Mouse (Mus musculus): ENCODE data around the gene Stx8.
A peak's percentile ranks its signal among the peaks of the same experiment; 100 is the strongest.

Gene Stx8

DNA sequence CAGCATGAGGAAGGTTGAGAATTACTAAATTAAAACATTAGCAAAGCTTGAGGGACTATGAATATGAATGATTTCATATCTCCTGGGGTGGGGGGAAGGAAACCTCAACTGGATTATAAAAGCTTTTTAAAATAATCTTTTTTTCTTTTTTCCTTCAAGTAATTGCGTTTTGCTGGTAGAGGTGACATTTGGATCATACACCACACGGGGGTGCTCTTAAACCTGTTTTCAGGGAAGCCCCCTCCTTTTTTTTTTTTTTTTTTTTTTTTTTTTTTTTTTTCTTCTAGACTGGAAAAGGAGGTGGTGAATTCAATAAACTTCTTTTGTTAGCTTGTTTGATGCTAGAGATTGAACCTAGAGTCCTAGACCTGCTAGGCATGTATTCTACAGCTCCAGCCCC lies 9.3 kb downstream of the Stx8 start:
- DNase-seq (ENCODE audit: low spot score) = no peak

DNA sequence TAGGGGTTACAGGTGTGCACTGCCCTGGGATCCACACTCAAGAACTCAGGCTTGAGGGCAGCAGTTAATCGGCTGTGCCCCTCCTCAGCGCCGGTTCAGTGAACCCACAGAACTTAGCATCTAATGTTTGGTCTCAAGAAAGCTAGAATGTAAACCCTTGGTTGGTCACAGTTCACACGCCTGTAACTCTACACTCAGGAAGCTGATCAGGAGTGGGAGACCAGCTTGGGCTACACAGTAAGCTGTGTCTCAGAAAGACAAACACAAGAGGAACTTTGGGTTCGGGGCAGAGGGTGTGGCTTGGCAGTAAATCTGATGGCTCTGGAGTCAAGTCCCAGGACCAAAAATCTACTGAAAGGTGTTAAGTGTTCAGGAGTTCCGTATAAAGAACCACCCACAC lies 17.6 kb downstream of the Stx8 start:
- no peak for DNase-seq (ENCODE audit: low spot score)

DNA sequence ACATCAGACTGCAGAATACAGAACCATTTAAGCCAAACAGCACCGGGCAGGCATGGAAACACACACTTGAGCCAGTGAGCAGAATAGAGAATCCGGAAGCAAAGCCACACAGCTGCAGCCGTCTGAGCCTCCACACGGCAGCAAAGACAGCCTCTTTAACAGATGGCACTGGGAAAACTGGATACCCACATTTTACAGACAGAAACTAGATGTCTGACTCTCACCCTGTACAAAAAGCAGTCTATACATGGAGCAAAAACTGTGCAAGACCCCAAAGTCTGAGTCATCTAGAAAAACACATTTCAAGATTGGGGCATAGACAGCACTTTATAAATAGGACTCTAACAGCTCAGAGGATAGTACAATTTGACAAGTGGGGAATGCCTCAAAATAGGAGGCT lies 25.2 kb downstream of the Stx8 start:
- DNase-seq (ENCODE audit: low spot score) = no peak

DNA sequence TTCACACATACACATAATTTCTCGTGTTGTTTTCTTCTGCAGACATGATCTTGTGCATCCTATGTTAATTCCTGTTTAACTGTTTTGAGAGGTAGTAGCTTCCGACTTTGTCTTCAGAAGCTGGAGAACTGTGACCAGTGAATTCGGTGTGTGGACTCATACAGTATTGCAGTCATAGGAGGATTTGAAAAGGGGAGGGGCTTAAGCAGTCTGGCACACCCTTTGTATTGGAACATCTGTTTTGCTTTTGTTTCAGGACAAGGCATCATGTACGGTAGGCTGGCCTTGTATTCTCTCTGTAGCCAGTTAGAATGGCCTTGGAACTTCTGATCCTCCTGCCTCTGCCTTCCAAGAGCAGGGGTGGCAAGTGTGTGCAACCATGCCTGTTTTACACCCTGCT lies 30.0 kb downstream of the Stx8 start:
- DNase-seq (ENCODE audit: low spot score) = no peak

DNA sequence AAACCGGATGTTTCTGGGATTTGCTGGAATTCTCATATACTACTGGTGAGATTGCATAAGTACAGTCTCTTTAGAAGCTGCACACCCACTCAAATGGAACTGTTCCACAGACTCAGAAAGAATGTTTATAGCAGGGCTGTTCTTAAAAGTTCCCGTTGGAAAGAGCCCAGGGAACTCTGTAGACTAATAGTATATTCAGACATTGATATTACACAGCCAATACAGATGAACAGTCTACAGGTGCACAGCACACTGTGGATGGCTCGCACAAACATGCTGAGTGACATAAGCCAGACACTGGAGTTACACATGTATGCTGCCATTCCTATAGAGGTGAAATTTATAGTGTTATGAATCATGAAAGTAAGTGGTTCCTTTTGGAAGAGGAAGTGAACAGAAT lies 32.9 kb downstream of the Stx8 start:
- DNase-seq (ENCODE audit: low spot score) = no peak

DNA sequence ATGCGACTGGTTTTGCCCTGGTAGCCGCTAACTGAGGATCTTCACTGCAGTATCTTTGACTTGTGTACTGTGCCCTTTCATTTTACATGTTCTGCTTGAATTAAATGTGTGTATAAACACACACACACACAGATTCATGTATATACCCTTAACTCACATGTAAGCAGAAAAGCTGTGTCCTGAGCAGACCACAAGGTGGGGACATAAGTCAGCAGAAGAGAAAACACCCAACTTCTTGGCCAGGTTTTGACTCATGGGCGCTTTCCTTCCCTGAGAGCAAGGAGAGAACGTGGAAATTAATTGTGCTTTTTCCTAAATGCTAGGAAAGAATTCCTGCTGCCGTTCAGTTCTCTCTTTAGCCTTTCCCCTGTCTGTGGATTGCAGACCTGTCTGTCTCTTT lies 33.6 kb downstream of the Stx8 start:
- DNase-seq (ENCODE audit: low spot score) = no peak

DNA sequence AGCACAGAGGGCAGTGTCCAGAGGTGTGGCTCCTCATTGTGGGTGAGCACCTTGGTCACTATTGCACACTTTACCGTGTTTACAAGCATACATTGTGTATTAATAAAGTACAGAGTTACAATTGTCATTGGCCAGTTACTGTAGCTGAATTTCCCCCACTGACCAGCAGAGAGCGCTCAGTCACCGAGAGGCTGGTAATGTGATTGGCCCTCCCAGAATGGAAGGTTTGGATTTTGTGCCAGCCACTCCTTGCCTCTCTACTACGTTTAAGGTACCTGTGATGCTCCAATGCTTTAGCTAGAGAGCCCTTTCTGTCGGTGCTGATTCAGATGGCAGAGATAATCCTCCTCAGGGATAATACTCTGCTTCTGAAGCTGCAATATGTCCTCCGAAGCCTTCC lies 38.2 kb downstream of the Stx8 start:
- DNase-seq (ENCODE audit: low spot score) = peak; percentile 12

DNA sequence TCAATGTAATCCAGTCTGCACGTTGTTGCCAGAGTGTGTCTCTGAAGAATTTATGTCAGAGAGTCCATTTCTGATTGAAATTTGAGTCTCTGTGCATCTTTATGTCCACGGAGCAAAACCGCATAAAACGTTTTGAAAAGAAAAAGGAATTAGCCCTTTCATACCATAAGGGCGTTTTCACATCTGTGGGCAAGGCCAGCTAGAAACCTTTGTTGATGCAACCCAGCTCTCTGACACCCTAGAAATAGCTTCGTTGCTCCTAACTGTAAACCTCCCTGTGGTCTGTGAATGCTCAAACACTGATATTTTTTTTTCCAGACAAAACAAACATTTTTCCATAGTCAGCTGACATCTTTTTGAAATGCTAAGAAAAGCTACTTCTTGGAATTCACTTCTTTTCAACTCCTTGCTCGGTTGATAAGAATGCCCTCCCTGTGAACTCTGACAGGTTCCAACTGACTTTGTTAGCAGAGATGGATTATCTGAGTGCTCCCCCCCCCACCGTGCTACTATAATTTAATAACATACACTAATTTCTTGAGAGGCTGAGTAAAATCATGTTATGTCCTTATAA lies 40.3 kb downstream of the Stx8 start:
- no peak for DNase-seq (ENCODE audit: low spot score)

DNA sequence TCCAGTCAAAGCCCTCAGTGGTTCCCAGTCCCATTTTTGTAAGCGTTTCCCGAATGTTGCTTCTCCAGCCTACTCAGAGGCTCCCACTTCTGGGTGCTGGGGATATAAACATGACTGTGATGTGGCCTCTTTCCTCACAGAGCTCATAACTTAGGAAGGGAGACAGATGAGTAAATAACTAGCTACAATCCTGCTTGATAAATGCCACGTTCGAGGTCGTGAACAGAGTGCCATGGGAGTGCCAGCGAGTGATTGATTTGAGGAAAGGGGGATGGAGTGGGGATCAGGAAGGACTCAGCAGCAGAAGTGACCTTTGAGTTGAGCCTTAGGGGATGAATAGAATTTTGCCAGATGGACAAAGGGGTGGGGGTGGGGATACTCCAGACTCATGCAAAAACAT lies 41.7 kb downstream of the Stx8 start:
- DNase-seq (ENCODE audit: low spot score) = no peak

DNA sequence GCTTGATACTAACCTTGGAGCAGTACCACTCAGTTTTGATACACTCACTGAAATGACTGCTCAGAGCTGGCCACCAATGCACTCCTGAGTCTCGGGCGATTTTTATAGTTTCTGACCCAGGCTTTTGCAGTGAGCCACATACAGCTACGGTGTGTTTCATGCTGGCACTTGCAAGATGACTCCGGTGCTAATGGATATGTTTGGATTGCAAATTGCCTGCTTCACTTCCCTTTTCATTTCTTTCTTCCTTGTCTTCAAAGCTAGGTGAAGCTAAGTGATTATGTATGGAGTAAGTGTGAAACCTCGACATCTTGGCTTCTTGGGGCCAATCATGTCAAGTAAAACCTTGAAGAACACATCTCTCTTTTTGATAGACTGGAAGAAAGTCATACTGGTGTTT lies 43.4 kb downstream of the Stx8 start:
- no peak for DNase-seq (ENCODE audit: low spot score)

DNA sequence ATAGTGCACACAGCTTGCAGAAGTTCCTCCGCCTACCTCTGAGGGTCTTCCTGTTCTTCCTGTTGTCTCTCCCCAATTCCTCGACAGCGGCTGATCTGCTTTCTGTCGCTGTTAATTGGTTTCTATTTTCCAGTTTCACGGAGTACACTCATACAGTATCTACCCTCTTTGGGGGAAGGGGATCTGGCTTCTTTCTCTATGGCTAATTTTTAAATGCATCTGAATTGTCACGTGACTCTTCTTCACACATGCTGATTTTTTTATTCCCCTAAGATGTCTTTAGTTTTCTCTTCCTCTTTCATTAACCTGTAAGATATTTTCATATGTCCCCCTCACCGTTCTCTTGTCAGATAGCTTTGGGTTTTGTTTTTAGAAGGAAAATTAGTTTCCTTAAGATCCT lies 46.2 kb downstream of the Stx8 start:
- no peak for DNase-seq (ENCODE audit: low spot score)

DNA sequence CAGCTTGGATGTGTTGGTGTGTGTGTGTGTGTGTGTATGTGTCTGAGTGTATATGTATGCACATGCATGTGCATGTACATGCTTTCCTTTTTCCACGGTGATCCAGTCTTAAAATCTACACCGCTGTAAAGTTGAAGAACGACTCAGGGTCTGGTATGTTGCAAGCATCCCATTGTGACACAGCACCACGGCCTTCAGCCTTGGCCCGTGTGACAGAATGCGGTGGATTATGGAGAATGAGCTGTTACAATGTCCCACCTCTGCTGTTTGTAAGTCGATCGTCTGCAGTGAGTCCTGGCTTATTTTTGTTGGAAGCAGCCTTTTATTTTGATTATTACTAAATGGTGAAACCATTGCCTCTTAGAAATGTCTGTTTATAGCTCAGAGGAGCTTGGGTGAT lies 52.2 kb downstream of the Stx8 start:
- DNase-seq (ENCODE audit: low spot score) = no peak

DNA sequence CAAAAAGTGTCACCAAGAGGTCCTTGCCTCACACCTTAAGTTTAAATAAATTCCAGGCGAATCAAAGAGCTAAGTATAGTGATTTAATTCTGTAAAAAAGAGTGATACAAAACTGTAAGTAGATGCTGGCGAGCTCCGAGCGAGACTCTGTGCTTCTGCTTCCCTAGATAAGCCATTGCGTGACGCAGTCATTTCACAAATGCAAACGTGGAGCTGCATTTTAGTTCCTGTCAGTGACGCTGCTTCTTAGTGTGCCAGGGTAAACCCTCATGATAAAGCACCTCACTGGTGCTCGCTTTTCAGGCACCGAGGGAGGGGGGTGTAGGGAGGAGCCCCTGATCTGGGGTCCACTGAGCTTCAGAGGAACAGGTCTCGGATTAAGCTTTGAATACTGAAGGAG lies 53.2 kb downstream of the Stx8 start:
- no peak for DNase-seq (ENCODE audit: low spot score)

DNA sequence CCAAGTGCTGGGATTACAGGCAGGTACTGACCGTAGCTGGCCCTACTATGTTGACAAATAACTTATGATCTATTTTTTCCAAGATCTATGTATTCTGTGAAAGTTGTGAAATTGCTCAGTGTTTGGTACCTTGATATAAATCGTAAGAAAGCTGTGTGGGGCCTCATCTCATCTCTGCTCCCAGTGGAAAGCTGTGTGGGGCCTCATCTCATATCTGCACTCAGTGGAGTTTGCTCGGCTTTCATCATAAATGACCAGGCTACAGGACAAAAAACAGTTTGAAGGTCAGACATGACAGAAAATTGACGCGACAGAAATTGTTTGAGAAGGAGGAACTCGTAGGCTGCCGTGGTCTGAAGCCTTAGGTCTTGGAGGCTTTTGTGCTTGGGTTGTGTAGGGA lies 56.0 kb downstream of the Stx8 start:
- no peak for DNase-seq (ENCODE audit: low spot score)

DNA sequence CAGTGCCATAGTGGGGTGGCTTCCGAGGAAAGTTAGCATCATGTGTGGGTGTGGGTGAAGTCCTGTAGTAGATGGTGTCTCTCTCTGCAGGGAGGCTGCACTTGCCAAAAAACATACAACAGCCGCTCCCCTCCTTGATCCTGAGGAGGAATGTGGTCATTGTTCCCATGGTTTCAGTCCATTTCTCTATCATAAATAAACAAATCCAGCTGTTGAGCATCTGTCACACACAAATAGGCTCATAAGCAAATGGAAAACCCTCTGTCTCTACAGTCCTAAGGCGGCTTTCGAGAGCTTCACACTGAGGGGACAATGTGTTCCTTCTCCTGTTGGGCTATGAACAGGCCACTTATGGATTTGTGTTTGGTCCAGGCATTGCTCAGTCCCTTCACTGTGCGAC lies 56.9 kb downstream of the Stx8 start:
- no peak for DNase-seq (ENCODE audit: low spot score)

DNA sequence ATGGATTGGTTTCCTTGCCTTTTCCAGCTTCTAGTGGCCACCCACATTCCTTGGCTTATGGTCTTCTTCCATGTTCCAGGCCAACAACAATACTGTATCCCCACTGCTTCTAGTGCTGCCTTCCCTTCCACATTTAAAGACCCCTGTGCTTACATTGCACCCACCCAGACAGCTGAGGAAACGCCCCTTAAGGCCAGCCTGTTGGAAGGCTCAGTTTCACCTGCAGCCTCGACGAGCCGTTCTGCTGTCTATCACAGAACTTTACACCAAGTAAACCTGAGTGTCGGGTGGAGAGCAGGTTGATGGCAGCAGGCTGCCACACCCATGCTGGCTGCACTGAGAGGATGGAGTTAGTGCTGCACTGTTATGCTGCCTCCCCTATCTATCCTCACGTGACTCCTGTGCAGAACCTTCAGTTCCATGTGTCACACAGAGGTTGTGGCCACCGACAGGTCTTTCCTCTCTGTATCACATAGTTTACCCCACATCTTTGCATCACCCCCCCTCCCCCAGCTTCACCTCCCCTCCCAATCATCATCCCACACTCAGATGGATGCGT lies 57.9 kb downstream of the Stx8 start:
- DNase-seq (ENCODE audit: low spot score) = no peak

DNA sequence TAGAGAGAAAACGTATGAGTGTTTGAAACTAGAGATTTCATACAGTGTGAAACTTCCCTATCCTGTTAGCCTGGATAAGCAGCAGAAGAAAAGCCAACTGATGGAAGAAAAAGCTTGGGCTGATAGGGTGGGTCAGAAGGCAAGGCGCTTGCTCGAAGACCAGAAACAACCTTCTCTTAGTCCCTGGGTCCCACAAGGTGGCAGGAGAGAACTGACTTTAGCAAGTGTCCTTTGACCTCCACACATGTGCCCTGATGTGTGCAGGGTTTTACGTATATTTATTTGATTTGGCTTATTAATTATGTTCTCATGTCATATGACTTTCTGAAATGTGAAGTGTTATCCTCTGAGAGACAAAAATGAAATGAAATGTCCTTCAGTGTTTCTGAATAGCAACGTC lies 60.6 kb downstream of the Stx8 start:
- no peak for DNase-seq (ENCODE audit: low spot score)

DNA sequence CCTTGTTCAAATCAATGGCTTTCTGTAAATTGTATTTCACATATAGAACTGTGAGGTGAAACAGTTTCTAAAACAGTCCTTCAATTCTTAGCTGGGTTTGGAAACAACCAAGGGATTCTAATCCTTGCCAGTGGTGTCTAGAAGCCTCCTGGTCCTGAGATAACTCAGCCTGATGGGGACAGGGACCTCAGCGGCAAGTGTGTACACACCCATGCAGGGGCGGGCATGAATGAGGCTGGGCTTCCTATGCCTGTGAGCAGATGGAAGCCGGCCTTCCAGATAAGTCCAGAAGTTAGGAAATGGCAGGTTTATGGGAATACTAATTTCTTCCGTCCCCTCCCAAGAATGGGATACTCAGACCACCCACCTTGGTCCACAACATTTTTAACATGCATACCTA lies 63.1 kb downstream of the Stx8 start:
- DNase-seq (ENCODE audit: low spot score) = no peak

DNA sequence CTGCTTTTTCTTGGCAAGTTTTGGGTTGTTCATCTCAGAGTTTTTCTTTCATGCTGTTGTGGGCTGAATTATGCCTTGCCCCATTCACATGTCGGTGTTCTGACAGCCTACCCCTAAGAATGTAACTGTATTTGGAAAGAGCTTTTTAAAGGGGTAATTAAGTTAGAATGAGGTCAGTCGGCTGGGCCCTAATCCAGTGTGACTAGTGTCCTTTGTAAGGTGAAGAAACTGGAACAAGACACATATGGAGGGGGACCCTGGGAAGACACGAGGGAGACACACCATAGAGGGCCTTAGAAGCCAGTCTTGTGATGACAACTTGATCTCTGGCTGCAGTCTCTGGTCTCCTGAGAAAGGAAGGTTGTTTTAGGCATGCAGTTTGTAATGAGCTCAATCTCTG lies 63.9 kb downstream of the Stx8 start:
- no peak for DNase-seq (ENCODE audit: low spot score)

DNA sequence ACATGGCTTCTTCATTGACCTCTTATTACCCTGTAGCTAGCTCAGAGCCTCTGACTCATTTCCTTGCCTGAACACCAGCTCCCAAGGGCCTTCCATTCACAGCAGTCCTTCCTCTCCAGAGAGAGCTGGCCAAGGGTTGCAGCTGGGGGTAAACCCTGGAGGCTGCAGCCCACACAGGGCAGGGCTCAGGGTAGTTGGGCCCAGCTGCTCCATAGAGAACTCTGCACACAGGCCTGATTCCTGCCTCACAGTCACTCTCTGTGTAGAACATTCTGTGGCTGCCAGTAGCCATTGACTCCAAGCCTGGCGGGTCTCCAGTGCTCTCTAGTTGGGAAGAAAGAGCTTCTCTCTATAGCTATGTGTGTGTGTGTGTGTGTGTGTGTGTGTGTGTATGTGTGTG lies 64.8 kb downstream of the Stx8 start:
- DNase-seq (ENCODE audit: low spot score) = no peak

DNA sequence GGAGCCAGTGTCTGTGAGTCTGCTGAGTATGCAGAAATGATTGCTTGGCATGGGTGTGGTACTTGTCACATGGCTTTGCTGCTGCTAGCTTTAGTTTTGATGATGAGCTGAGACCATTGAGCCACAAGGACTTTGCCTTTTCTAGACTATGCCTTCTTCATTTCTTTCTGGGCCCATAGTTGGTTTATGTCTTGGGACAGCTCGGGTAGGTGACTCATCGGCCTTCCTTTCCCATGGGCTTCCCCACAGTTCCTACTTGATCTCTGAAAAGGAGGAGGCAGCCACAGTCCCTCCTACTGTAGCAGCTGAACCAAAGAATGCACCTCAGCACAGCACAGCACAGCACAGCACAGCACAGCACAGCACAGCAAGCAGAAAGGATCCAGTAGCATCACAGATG lies 66.5 kb downstream of the Stx8 start:
- no peak for DNase-seq (ENCODE audit: low spot score)

DNA sequence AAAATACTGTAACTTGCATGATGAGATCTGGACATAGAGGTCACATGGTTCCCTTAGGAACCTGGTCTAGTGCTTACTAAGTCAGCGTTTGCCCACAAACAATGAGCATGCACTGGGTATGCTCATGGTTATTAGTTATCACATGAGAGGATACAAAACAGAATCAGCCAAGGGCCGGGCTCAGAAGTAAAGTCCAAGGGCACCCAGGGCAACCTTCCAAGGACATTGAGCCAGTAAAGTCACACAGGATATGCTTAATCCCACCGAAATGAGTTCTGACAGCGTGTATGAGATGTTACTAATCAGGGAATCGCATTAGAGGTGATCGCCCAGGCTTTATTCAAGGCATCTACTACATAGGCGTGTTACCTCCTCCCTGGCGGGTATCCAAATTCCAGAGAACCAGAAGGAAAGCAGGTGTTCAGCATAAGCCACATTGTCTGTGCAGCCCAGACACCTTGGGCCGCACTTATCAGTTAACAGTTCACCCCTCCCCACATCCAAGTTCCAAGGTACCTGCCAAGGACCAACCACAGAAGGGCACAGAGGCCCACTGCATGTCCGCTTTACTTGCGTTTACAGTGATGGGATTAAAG lies 67.4 kb downstream of the Stx8 start:
- DNase-seq (ENCODE audit: low spot score) = no peak

DNA sequence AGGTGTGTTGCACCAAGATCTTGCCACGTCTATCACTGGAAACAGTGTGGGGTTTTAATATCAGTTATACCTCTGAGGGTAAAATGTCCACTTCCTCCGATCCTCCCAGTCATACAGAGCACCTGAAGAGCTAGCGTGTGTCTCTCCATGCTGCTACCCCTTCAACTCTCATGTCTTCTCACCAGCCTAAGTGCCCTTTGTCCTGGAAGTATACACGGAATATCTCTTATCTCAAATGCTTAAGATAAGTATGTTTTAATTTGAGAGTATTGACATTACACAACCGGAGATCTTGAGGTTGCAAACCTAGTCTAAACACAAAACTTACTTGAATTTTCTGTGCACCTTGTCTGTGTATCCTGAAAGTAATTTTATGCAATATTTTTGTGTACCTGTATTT lies 68.4 kb downstream of the Stx8 start:
- DNase-seq (ENCODE audit: low spot score) = no peak

DNA sequence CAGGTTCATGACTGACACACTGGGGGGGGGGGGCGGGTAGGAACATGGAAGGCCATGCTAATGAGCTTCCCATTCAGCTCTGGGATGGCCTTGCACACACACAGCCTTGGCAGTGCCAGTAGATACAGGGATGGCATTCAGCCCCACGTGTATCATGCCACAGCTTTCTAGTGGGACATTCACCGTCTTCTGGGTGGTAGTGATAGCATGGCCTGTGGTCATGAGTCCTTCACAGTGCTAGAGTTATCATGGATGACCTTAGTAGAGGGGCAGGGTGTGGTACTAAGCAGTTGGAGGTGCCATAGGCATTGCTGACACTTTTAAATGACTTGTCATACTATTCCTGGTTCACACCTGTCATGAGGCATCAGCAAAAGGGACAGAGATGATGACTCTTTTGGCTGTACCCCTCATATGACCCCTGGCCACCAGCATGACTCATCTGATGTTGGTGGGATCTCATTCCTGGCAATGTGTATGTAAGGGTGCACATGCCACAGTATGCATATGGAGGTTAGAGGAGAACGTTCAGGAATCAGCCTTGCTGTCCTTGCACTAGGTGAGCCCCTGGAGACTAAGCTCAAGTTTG lies 69.4 kb downstream of the Stx8 start:
- no peak for DNase-seq (ENCODE audit: low spot score)
